Mouse (Mus musculus): ENCODE data around the gene Rbp1. TPM values are rescaled to one million over a fixed set of nuclear protein-coding genes. Genes with fewer than 3 reads are reported as not detected.
A peak's percentile ranks its signal among the peaks of the same experiment; 100 is the strongest.

Gene Rbp1
- polyA plus RNA-seq, 1 experiment from 2014 or later, result 37.0 TPM

DNA sequence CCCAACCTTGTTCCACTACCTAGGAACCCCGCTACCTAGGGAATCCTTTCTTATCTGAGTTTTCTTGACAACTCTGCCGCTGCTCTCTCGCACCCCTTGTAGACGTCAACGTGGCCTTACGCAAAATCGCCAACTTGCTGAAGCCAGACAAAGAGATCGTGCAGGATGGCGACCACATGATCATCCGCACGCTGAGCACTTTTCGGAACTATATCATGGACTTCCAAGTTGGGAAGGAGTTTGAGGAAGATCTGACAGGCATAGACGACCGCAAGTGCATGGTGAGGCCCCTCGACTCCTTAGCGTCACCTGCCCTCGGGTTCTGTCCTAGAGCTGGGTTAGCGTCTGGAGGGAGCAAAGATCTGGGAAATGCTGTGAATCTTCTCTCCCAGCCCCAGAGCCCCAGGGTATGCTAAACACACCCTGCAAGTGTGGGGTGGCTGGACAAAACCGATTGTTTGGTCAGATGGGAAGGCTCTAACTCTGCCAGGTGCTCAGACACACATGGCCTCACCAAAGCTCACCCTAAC, 2.7 kb downstream of the Rbp1 start:
- Histone ChIP-seq H3K4me3 (peak overlapping the region; percentile 57), H3K36me3 (no peaks in the 10 kb centered on the region), H3K9ac (no peak overlapping the region), H3K9me3 (replicated peaks) (no peaks in the 10 kb centered on the region), H3K27ac (no peak overlapping the region), H3K4me1 (peaks cover 54% of the 10 kb centered on the region), H3K27me3 (replicated peaks) (peaks cover 51% of the 10 kb centered on the region), H3K4me2 (peak overlapping the region; percentile 67)
- WGBS (ENCODE audit: insufficient replicate concordance), result 14% methylated on average over 19 of the region's 19 CpGs
- no peak for ATAC-seq

DNA sequence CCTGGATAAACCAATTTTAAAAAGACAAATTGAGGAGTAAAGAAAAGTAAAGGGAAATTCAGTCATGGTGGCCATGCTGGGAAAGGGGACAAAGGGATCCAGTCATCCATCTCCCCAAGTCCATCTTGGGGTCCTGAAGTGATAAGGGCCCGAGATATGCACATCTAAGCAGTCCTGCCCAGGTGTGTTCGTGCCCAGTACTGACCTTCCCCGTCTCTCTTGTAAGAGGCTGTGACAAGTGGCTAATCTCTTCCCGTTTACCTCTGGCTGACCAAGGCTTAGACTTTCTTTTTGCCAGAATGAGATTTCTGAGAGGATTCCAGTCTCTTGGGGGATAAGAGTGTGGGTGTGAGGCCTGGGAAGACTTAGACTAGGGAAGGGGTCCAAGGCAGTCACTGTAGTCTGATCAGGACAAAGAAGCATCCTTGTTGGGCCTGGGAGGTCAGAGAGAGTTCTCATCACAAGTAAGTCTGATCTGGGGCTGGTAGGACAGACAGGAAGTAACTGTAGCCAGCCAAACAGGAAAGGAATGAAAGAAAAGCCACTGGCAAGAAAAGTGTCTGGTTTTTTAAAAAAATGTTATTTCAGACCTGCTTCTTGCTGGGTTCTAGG, 5.3 kb downstream of the Rbp1 start:
- no peak for ATAC-seq
- H3K36me3 ChIP-seq, result peaks cover 2% of the 10 kb centered on the region; the same call in 1 of the 2 replicates
- WGBS (ENCODE audit: insufficient replicate concordance), result 50% methylated on average over 4 of the region's 4 CpGs
- peaks cover 51% of the 10 kb centered on the region for H3K4me1 ChIP-seq
- no peak overlapping the region for H3K9ac ChIP-seq
- H3K4me2 ChIP-seq, result peak overlapping the region; percentile 31
- no peak overlapping the region for H3K4me3 ChIP-seq
- peaks cover 37% of the 10 kb centered on the region for H3K27me3 ChIP-seq (replicated peaks)
- H3K9me3 ChIP-seq (replicated peaks), result no peaks in the 10 kb centered on the region
- H3K27ac ChIP-seq, result no peak overlapping the region

DNA sequence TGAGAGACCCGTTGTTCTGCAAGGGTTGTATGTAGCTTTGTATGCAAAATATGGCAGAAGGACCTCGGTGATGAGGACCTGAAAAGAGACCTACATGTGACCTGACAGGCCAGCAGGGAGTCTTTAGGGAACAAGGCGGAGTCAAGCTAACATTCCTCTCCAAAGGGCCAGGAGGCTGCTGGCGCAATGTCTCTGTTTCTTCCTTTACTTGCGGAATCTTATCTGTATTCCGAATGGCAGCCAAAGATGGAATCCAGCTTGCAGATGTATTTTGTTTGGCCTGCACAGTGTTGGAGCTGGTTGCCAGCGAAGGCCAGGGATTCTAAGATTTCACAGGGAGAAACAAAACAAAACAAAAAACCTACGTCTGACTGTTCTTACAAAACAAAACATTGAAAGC, 6.0 kb downstream of the Rbp1 start:
- Histone ChIP-seq H3K4me2 (no peak overlapping the region), H3K9ac (no peak overlapping the region), H3K9me3 (replicated peaks) (no peaks in the 10 kb centered on the region), H3K36me3 (peaks cover 2% of the 10 kb centered on the region; the same call in 1 of the 2 replicates), H3K4me3 (no peak overlapping the region), H3K27ac (no peak overlapping the region), H3K4me1 (peaks cover 54% of the 10 kb centered on the region), H3K27me3 (replicated peaks) (peaks cover 29% of the 10 kb centered on the region)
- 60% methylated on average over 8 of the region's 8 CpGs for WGBS (ENCODE audit: insufficient replicate concordance)
- ATAC-seq, result no peak

DNA sequence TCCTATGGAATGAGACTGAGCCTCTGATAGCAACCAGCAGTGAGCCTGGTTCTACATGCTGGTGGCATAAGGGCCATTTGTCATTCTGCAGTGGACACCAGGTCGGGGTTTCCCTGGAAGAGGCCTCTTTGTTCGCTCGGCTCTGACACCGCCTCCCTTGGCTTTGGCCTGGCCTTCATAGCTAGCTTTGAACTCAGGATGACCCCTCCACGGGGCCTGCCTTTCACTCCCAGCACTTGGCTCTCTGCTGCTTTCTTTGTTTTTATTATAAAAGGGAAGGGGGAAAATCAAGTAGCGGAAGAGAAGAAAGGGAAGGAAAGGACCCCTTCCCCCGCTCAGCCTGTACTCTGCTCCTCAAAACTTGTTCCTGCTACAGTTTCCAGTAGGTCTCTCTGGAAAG, 7.0 kb downstream of the Rbp1 start:
- 48% methylated on average over 7 of the region's 7 CpGs for WGBS (ENCODE audit: insufficient replicate concordance)
- Histone ChIP-seq H3K27ac (no peak overlapping the region), H3K4me1 (peaks cover 46% of the 10 kb centered on the region), H3K4me2 (no peak overlapping the region), H3K9ac (no peak overlapping the region), H3K4me3 (no peak overlapping the region), H3K27me3 (replicated peaks) (peaks cover 19% of the 10 kb centered on the region), H3K9me3 (replicated peaks) (no peaks in the 10 kb centered on the region), H3K36me3 (peaks cover 2% of the 10 kb centered on the region; the same call in 1 of the 2 replicates)
- ATAC-seq, result no peak

DNA sequence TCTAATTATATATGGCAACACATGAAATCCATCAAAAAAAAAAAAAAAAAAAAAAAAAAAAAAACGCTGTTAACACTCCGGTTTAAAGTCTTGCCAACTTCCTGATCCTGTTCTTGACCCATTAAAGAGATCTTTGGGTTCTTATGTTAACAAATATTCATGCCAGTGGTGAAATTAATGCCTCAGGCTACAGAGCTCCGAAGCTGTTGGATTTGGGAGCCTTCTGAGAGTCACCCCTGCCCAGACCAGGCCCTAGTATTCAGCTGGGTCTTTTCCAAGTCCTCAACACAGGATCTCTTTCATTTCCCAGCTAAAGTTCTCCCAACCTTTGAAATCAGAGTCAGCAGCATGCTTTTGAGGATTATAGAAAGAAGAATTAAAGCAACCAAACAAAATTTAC, 7.8 kb downstream of the Rbp1 start:
- H3K36me3 ChIP-seq, result peaks cover 2% of the 10 kb centered on the region; the same call in 1 of the 2 replicates
- H3K4me2 ChIP-seq, result no peak overlapping the region
- peaks cover 46% of the 10 kb centered on the region for H3K4me1 ChIP-seq
- peaks cover 12% of the 10 kb centered on the region for H3K27me3 ChIP-seq (replicated peaks)
- H3K4me3 ChIP-seq, result no peak overlapping the region
- WGBS (ENCODE audit: insufficient replicate concordance), result 50% methylated on average over 3 of the region's 3 CpGs
- no peaks in the 10 kb centered on the region for H3K9me3 ChIP-seq (replicated peaks)
- no peak overlapping the region for H3K9ac ChIP-seq
- no peak overlapping the region for H3K27ac ChIP-seq
- ATAC-seq, result no peak

DNA sequence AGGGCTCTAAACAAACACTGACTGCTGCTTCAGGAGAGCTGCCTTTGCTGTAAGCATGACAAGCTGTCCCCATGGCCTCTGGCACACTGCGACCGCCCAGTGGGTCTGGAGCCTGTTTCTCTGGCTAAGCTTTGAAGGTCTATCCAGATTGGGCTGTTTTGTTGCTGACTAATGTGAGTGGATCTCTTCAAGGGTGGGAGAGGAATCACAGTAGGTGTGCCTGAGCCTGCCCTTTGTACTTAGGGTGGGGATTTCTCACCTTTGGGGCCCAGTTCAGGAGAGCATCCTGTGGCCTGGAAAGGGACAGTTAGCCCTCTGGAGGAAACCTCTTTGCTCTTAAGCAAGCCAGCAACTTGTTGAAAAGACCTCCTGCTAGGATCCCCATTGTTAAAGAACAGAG, 10.3 kb downstream of the Rbp1 start:
- Histone ChIP-seq H3K4me2 (no peak overlapping the region), H3K36me3 (peaks cover 7% of the 10 kb centered on the region), H3K9ac (no peak overlapping the region), H3K4me1 (peaks cover 23% of the 10 kb centered on the region), H3K9me3 (replicated peaks) (no peaks in the 10 kb centered on the region), H3K4me3 (no peak overlapping the region), H3K27me3 (replicated peaks) (no peaks in the 10 kb centered on the region), H3K27ac (no peak overlapping the region)
- ATAC-seq, result no peak
- WGBS (ENCODE audit: insufficient replicate concordance), result 77% methylated on average over 2 of the region's 2 CpGs

DNA sequence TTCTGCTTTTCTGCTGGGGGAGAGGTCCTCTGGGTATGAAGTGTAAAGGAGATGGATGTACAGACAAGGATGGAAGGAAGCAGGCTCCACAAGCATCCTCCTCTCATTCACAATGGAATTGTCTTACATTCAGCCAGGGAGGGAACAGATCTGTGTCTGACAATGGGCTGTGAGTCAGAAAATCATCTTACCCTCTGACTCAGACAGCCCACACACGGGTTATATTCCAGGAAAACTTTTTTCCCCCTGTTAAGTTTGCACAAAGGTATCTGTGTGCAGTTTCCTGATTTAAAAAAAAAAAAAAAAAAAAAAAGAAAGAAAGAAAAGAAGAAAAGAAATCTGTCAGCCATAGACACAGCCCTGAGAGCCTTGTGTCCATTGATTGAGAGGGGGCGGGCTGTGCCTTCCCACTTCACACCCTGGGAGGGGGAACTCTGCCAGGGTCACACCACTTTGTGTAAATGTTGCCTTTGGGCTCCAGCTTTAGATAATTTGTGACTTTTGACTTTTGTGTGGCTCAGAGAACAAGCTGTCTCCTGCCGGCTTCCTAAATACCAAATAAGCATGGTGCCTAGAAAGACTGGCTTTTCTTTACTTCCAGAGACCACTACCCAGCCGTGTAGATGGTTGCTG, 11.3 kb downstream of the Rbp1 start:
- no peak for ATAC-seq
- no peak overlapping the region for H3K4me3 ChIP-seq
- H3K9me3 ChIP-seq (replicated peaks), result no peaks in the 10 kb centered on the region
- 39% methylated on average over 4 of the region's 4 CpGs for WGBS (ENCODE audit: insufficient replicate concordance)
- H3K27me3 ChIP-seq (replicated peaks), result no peaks in the 10 kb centered on the region
- H3K27ac ChIP-seq, result no peak overlapping the region
- peaks cover 7% of the 10 kb centered on the region for H3K36me3 ChIP-seq
- no peak overlapping the region for H3K9ac ChIP-seq
- H3K4me2 ChIP-seq, result no peak overlapping the region
- peaks cover 14% of the 10 kb centered on the region for H3K4me1 ChIP-seq

DNA sequence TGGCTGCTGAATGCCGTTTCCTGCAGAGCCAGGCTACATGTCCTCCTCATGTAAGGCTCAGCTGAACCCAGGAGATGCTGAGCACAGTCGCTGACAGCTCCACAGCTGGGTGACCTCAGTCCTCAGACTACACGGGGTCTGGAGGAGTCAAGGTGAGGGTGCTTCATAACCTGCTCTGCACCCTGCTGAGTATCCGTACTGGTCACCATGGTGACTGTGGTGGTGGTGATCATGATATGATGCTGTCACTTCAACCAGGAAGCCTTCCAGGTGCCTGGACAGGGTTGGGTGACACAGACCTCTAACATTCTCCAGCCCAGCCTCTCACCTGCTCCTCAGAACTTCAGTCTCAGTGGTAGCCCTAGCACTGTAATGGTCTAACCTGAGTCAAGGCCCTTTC, 15.1 kb downstream of the Rbp1 start:
- Histone ChIP-seq H3K4me1 (peaks cover 4% of the 10 kb centered on the region; the same call in 1 of the 2 replicates), H3K27ac (no peak overlapping the region), H3K9me3 (replicated peaks) (no peaks in the 10 kb centered on the region), H3K4me2 (no peak overlapping the region), H3K9ac (no peak overlapping the region), H3K4me3 (no peak overlapping the region), H3K27me3 (replicated peaks) (peaks cover 4% of the 10 kb centered on the region; the same call in 1 of the 2 replicates), H3K36me3 (peaks cover 5% of the 10 kb centered on the region)
- no peak for ATAC-seq
- 63% methylated on average over 4 of the region's 4 CpGs for WGBS (ENCODE audit: insufficient replicate concordance)

DNA sequence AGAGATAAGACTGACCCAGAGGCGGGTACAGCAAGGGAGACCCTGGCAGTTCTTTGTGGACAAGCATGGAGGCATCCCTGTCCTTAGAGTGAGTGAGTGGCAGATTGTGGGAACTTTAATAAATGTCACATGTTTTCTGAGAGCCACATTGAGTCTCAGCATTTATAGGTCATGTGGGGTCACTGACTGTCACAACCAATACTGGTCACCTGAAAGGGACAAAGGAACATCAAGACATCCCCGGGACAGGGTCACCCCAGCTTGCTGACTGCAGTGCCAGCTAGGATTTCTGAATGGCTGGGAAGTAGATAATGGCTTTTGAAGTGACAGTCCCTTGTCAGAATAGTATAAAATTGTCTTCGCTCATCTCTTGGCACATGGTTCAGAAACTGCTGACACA, 16.3 kb downstream of the Rbp1 start:
- Histone ChIP-seq H3K36me3 (peaks cover 5% of the 10 kb centered on the region), H3K4me1 (no peaks in the 10 kb centered on the region), H3K4me2 (no peak overlapping the region), H3K9ac (no peak overlapping the region), H3K4me3 (no peak overlapping the region), H3K9me3 (replicated peaks) (no peaks in the 10 kb centered on the region), H3K27ac (no peak overlapping the region), H3K27me3 (replicated peaks) (peaks cover 4% of the 10 kb centered on the region; the same call in 1 of the 2 replicates)
- no peak for ATAC-seq
- 61% methylated on average over 3 of the region's 3 CpGs for WGBS (ENCODE audit: insufficient replicate concordance)

DNA sequence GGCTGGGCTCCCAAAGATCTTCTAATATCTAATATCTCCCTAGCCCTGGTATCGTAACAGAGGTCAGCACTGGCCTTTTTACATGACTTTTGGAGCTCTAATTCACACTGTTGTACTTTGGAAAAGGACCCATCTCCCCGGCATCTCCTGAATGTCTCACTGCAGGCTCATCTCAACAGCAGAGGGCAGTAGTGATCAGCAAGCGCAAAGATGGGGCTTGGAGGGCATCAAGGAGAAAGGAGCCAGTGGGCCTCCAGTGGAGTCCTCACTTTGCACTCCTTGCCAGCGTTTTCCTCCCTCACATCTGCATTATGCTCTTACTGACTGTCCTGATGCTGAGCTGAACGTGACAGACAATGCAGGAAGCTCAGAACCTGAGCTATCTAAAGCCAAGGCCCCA, 19.9 kb downstream of the Rbp1 start:
- H3K4me1 ChIP-seq, result no peaks in the 10 kb centered on the region
- peaks cover 4% of the 10 kb centered on the region; the same call in 1 of the 2 replicates for H3K27me3 ChIP-seq (replicated peaks)
- no peaks in the 10 kb centered on the region for H3K9me3 ChIP-seq (replicated peaks)
- peaks cover 14% of the 10 kb centered on the region for H3K36me3 ChIP-seq
- no peak overlapping the region for H3K4me2 ChIP-seq
- no peak overlapping the region for H3K4me3 ChIP-seq
- WGBS (ENCODE audit: insufficient replicate concordance), result 23% methylated on average over 5 of the region's 5 CpGs
- H3K27ac ChIP-seq, result no peak overlapping the region
- no peak overlapping the region for H3K9ac ChIP-seq
- no peak for ATAC-seq

DNA sequence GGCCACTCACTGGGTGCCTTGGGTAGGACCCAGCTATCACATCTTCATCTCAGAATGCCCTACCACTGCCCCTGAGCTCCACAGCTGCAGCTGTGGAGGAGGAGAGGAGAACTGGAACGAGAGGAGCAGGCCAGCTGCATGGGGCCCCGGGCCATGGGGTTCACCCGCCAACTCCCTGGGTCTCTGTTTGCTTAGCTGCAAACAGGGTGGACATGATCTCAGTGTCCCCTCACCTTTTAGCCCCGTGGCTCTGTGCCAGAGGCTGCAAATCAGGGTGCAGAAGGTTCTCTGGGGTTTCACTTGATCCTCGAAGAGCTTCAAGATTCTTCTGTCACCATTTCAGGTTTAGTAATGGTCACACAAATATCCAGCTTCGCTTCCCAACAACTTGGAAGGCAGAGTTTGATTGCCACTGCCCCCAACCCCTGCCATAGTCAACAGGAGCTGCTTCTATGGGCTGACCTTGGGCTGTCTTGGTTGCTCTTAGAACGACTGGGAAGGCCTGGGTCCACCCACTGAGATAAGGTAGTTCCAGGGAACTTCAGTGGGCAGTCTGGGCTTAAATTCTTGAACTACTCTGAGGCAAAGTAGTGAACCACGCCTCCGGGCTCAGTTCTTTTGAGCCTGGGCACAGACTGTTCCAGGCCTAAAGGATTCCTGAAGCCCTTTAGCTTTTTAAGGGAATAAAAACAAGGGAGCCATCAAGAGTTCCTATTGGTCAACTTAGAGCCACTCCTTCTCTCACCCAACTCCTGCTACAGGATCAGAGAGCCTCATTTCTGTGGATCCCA, 22.8 kb downstream of the Rbp1 start:
- 0 out of 2 replicates have a peak, but pooled peaks have one; percentile 27 for ATAC-seq
- no peak overlapping the region for H3K4me2 ChIP-seq
- WGBS (ENCODE audit: insufficient replicate concordance), result 54% methylated on average over 9 of the region's 9 CpGs
- no peak overlapping the region for H3K4me3 ChIP-seq
- no peak overlapping the region for H3K27ac ChIP-seq
- no peak overlapping the region for H3K9ac ChIP-seq
- H3K4me1 ChIP-seq, result no peaks in the 10 kb centered on the region
- H3K27me3 ChIP-seq (replicated peaks), result peaks cover under 1% of the 10 kb centered on the region; the same call in 1 of the 2 replicates
- peaks cover 13% of the 10 kb centered on the region for H3K36me3 ChIP-seq
- H3K9me3 ChIP-seq (replicated peaks), result no peaks in the 10 kb centered on the region

DNA sequence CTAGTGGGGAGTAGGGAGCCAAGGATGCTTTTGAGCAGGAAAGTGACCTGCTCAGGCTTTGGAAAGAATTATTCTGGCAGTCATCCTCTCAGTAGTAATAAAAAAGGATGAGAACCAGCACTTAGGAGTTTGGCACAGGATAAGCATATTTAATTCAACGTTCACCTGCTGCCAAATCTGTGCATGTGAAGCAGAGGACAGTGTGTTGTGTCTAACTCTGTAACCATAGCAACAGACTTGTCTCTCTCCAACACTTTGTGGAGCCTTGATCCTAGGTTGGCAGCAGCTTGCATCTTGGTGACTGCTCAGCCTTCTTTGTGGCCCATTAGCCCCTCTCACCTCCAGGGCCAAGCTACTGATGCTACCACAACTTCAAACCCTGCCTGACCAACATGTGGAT, 28.2 kb downstream of the Rbp1 start:
- Histone ChIP-seq H3K27me3 (replicated peaks) (no peaks in the 10 kb centered on the region), H3K36me3 (peaks cover 4% of the 10 kb centered on the region; the same call in 1 of the 2 replicates), H3K9ac (no peak overlapping the region), H3K27ac (no peak overlapping the region), H3K4me2 (no peak overlapping the region), H3K4me3 (no peak overlapping the region), H3K4me1 (no peaks in the 10 kb centered on the region), H3K9me3 (replicated peaks) (no peaks in the 10 kb centered on the region; the same call in 1 of the 2 replicates)
- 48% methylated on average over 1 of the region's 1 CpGs for WGBS (ENCODE audit: insufficient replicate concordance)
- no peak for ATAC-seq

All from liver, embryonic 12.5 days (tissue).